Mouse (Mus musculus) heart, postnatal 14 days (tissue): ENCODE results near the gene Plekhj1. TPM values are rescaled to one million over a fixed set of nuclear protein-coding genes. Genes with fewer than 3 reads are reported as not detected.
"Not testable (repeated sequence)": the region's sequence is repeated elsewhere in the genome, so short reads cannot be mapped to it uniquely, and the experiment has no call there.

Source experiments
- DNase-seq, 2 experiments: peaks; one replicate each; pipeline ENCODE4 v3.0.0; 2021 to 2022
- intact Hi-C: fragments of 180-260 bp; cut with DNase I; formaldehyde crosslinking; loops from one replicate; pipeline ENCODE4 v1.15.1; 2025
- total RNA-seq, 2 experiments: library from RNA; stranded (reverse); gene quantifications; 2 replicates each; pipeline ENCODE4 v1.2.3; 2021

Plekhj1 gene
- total RNA-seq, 2 experiments from 2014 or later = 35.7 to 36.3 TPM

GRCm38 (mm10) chr10:80827063-80827869 lies 28.8 kb upstream of the Plekhj1 start:
- intact Hi-C loops = no loop called here
- no peak for DNase-seq

- peak; percentile 96 to 99 for DNase-seq
- intact Hi-C loops = no loop called here
These were observed 28.0 kb upstream of the Plekhj1 start, which contains the start of gene Oaz1 for GRCm38 (mm10) chr10:80826151-80827062. Gene Oaz1 (plus strand): TSS chr10:80826656.

- no peak for DNase-seq
- intact Hi-C loops = loop anchor here (5.0 kb wide), 1 partner anchor 172 kb away; no protein-coding TSS in a partner anchor
These were observed 26.4 kb upstream of the Plekhj1 start for GRCm38 (mm10) chr10:80824827-80825226.

- intact Hi-C loops = loop anchor here (2.0 to 5.0 kb wide), 2 partner anchors 55 to 173 kb away; no protein-coding TSS in a partner anchor
- no peak for DNase-seq
These were observed 25.6 kb upstream of the Plekhj1 start for GRCm38 (mm10) chr10:80823847-80824643.

GRCm38 (mm10) chr10:80823316-80823715 lies 24.9 kb upstream of the Plekhj1 start:
- no peak for DNase-seq
- intact Hi-C loops = loop anchor here (2.0 to 5.0 kb wide), 2 partner anchors 55 to 174 kb away; no protein-coding TSS in a partner anchor

GRCm38 (mm10) chr10:80822528-80822927 lies 24.1 kb upstream of the Plekhj1 start:
- intact Hi-C loops = loop anchor here (2.0 to 5.0 kb wide), 2 partner anchors 56 to 175 kb away; no protein-coding TSS in a partner anchor
- DNase-seq = no peak

GRCm38 (mm10) chr10:80821991-80822390 lies 23.6 kb upstream of the Plekhj1 start:
- intact Hi-C loops = loop anchor here (2.0 to 5.0 kb wide), 2 partner anchors 57 to 175 kb away; no protein-coding TSS in a partner anchor
- DNase-seq = no peak

- intact Hi-C loops = no loop called here
These were observed 21.0 kb upstream of the Plekhj1 start for GRCm38 (mm10) chr10:80819406-80819805.

GRCm38 (mm10) chr10:80818599-80819281 lies 20.3 kb upstream of the Plekhj1 start:
- DNase-seq = no peak
- intact Hi-C loops = no loop called here

More at GRCm38 (mm10) chr10:80819406-80819805, 21.0 kb upstream of the Plekhj1 start:
- no peak for DNase-seq

- intact Hi-C loops, DNase-seq: not testable (repeated sequence)
These were observed 19.5 kb upstream of the Plekhj1 start for GRCm38 (mm10) chr10:80817955-80818354.

GRCm38 (mm10) chr10:80817164-80817563 lies 18.7 kb upstream of the Plekhj1 start:
- no peak for DNase-seq
- intact Hi-C loops = no loop called here

GRCm38 (mm10) chr10:80816303-80816702 lies 17.9 kb upstream of the Plekhj1 start:
- DNase-seq, intact Hi-C loops: not testable (repeated sequence)

- DNase-seq = no peak
- intact Hi-C loops = no loop called here
These were observed 16.4 kb upstream of the Plekhj1 start for GRCm38 (mm10) chr10:80814800-80815199.

- intact Hi-C loops = no loop called here
- DNase-seq = no peak
These were observed 14.9 kb upstream of the Plekhj1 start, which contains the start of gene Jsrp1 for GRCm38 (mm10) chr10:80813366-80813765. Gene Jsrp1 (minus strand): TSS chr10:80813498.

GRCm38 (mm10) chr10:80812391-80813041 lies 14.1 kb upstream of the Plekhj1 start:
- intact Hi-C loops = no loop called here
- DNase-seq = no peak

- peak in 1 of 2 experiments; percentile 7 for DNase-seq
- intact Hi-C loops = no loop called here
These were observed 11.7 kb upstream of the Plekhj1 start for GRCm38 (mm10) chr10:80810084-80810483.

- DNase-seq = no peak
- intact Hi-C loops = no loop called here
These were observed 10.7 kb upstream of the Plekhj1 start for GRCm38 (mm10) chr10:80808985-80809632.
